Mouse (Mus musculus) left cerebral cortex, adult 8-10 months (tissue): ENCODE measurements around the gene Tmem198b. TPM values are rescaled to one million over a fixed set of nuclear protein-coding genes. Genes with fewer than 3 reads are reported as not detected.
"Not testable (repeated sequence)": the region's sequence is repeated elsewhere in the genome, so short reads cannot be mapped to it uniquely, and the experiment has no call there.

Source experiments
- DNase-seq, 2 experiments: peaks; one replicate each; pipeline ENCODE4 v3.0.0; 2022; ENCODE audit warnings: low spot score in 2 of 2
- total RNA-seq, 4 experiments: library from RNA; stranded (reverse); gene quantifications; 2 replicates each; pipeline ENCODE4 v1.2.4; 2022

The Tmem198b gene
- total RNA-seq = 10 to 100 TPM; 10.5 to 12.0 (median 11.4) TPM

DNA sequence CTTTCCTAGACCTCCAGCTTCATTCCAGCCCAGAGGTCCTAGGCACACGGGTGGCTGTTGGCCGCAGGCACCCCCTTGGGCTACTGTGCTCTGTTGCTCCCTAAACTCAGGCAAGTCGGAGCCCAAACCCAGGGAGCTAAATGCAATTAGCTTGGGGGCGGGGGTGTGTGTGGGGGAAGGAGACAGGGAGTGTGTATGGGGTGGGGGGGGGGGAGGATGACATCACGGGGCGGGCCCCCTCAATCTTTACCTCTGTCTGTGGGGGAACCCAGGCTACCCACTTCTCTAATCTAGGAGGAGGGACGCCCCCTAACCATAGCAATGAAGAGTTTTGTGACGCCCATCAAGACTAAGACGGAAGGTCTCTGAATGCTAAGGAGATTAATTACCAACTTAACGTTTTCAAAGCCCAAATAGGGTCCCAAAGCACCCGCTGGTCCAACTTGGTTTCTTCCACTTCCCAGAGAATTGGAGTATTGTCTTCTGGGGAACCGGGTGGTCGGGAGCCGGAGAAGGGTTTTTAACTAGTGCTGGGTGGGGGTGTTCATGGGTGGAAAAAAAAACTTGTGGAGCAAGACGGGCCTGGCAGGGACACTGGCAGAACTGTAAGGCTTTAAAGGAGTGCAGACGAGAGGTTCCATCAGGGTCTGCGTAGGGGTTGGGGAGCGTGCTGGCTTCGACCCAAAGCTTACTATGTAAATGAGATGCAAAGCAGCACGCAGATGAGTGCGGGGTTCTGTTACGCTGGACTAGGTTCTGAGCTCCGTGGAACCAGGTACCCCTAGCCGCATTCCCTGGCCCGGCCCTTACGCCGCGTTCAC is at the start of gene Tmem198b:
Gene Tmem198b, minus strand, starts transcription at position 100 of the 821 bp plus-strand sequence.
- peak; percentile 68 to 76 for DNase-seq

DNA sequence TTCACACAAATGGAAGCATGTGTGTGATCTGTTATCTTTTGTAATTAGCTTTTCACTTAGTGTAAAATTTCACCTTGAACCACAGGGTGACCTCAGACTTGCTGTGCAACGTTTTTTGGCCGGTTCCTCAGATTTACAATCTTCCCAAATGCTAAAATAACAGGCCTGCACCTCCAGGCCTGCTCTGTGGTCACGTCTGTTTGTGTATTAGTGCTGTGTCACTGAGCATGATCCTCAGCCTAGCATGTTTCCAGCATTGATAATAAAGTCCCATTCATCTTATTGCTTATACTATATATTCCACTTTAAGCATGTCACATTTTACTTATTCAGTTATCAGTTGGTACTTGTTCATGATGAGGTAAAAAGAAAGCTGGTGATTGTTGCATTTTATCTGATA is 46.2 kb upstream of the Tmem198b start:
- DNase-seq = no peak

DNA sequence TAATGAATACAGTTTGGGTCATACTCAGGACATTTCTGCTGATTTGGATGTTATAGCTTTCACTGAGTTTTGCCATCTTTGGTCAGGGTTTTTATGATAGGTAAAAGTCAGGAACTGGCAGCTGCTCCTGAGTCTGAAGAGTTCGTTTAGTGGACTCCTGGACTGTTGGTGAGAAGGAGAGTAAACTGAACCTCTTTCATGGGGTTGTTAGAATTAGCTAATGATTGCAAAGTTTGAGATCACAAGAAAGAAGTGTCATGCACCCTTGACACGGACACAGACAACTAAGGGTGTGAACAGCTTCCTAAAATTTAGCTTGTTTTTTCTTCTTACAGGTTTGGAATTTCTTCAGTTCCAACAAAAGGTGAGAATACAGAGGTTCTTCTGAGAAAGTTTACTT is 44.3 kb upstream of the Tmem198b start:
- no peak for DNase-seq

DNA sequence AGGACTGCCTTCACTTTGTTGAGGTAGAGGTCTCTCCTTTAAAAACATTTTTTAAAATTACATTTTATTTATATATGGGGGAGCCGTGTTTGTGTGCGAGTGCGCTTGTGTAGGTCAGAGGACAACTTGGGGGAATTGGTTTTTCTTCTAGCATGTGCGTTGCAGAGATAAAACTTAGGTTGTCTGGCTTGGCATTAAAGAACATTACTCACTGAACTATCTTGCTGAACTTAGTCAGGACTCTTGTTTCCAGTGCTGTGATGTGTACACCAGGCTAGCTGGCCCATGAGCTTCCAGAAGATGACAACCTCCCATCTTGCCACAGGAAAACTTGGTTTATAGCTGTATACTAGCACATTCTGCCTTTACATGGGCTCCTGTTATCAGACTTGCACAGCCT is 42.5 kb upstream of the Tmem198b start:
- DNase-seq = no peak

DNA sequence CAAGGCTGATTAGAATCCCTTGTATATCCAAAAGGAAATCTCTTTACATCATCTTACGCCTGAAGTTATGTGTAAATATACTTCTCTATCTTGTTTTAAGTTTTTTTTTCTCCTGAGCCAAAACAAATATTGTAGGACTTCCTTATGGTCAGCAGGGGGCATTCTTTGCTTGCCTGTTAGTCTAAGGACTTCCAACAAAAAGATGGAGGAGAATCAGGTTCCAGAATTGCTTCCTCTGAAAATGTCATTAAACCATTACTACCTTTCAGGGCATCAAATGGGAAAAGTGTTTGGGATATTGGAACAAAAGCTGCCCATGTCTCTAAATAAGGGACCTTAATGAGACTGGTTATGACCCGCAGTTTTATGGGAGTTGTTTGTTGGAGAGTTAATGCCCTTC is 41.3 kb upstream of the Tmem198b start:
- DNase-seq = no peak

DNA sequence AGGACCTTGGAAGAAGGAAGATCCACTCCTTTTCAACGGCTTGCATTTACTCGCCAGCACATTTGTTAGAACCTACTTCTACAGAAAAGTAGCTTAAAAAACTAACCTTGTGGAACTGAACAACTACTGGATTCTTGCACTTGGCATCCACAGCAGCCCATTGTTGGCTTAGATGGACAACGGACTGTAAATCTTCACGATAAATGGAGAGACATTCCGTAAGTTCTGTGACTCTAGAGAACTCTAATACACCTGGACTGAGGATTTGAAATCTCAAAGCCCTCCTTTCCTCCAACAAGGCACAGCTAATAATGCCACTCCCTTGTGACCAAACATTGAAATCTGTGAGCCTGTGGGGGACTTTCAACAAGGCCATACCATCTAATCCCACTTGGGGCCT is 39.1 kb upstream of the Tmem198b start:
- no peak for DNase-seq

DNA sequence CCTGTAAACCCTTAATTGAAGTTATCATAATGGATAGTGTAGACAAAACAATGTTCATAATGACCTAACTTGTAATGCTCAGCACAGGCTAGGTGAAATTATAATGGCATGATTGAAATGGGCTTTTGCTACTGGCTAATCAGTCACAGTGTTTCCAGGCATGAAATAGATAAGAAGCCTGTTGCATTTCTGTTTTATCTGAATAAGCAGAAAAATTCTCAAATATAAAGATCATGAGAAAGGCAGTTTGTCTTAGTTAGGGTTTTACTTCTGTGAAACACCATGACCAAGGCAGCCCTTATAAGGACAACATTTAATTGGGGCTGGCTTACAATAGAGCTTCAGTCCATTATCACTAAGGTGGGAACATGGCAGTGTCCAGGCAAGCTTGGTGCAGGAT is 36.4 kb upstream of the Tmem198b start:
- DNase-seq = no peak

DNA sequence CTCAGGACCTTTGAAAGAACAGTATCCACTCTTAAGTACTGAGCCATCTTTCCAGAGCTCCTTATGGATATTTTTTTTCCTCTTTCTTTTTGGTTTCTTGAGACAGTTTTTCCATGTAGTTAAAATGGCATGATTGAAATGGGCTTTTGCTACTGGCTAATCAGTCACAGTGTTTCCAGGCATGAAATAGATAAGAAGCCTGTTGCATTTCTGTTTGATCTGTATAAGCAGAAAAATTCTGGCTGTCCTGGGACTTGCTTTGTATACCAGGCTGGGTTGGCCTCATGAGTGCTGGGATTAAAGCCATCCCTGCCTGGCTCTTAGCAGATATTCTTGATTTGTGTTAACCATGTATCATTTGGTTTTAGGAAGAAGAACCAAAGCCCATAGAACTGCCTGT is 35.3 kb upstream of the Tmem198b start:
- no peak for DNase-seq

DNA sequence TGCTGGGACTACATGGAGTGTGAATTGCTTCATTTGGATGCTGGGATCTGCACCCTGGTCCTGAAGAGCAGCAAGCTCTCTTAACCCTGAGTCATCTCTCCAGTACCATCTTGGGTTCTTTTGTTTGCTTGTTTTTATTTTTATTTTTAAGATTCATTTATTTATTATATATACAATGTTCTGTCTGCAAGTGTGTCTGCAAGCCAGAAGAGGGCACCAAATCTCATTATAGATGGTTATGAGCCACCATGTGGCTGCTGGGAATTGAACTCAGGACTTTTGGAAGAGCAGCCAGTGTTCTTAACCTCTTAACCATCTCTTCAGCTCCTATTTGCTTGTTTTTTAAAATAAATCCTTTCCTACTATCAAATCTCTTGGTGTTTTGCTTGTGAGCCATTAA is 33.2 kb upstream of the Tmem198b start:
- no peak for DNase-seq

DNA sequence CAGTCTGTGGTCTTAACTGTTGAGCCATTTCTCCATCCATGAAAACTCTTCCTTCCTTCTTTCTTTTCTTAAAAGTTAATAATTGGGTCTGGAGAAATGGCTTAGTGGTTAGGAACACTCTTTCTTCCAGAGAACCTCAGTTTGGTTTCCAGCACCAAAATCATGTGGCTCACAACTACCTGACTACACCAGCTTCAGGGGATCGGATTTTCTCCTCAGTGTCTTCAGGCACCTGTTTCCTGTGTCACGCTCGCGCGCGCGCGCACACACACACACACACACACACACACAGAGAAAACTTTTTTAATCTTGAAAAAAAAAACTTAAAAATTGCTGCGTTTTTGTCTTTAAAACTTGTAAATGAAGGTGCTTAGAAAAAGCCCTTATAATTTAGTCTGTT is 19.7 kb upstream of the Tmem198b start:
- DNase-seq = no peak

DNA sequence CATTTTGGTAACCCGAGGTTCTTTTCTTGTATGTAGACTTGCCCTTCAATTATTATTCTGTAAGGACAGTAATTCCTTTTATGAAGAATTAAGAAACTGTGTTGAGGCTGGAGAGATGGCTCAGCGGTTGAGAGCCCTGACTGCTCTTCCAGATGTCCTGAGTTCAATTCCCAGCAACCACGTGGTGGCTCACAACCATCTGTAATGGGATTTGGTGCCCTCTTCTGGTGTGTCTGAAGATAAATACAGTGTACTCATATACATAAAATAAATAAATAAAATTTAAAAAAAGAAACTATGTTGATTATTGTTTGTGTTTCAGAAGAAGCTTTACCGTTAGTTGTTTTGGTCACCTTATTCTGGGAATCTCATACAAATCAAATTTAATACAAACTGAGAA is 18.9 kb upstream of the Tmem198b start:
- DNase-seq = not testable (repeated sequence)

DNA sequence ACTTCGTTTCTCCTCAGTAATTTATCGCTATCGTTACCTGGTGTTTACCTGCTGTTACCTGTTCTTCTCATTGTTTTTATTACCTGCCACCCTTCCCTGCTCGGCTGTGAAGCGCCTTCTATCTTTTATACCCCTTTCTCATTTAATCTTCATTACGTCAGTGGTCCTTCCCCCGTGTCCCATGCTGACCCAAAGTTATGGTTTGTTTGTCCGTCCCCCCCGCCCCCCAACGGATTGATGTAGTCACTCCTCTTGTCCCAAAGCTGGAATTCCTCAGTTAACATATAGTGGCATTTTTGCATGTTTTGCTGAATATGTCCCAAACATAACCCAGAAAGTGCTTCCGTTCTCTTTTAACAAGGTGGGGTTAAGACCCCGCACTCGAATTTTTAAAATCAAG is 18.0 kb upstream of the Tmem198b start:
- no peak for DNase-seq

DNA sequence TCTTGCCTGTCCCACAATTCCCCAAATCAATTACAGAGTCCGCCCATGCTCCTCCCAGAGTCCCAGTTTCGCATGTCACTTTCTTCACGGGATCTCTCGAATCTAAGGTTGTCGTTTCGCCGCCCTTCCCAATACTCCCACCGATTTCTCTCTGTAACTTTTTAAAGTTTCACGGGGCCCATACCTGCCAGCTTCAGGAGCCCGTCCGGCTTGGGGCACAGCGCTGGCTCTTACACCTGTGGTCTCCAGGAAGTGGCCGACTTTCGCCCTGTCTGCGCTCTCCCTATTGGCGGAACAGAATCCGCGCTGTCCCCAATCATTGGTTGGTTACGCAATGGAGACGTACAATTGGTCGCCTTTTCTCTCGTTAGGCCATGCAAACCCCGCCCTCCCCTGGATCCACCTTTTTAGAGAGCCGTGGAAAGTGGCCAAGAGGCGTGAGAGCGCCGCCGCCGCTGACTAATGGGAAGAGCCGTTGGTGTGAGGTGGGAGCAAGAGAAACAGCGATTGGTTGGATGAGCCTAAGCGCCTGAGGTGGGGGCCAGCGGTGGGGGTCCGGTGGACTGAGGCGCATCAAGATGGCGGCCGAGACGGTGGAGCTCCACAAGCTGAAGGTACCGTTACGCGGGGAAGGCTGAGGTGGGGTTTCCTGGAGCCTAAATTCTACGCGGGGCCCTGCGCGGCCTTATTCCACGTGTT is 17.3 kb upstream of the Tmem198b start, which contains the start of gene Ormdl2:
Gene Ormdl2, minus strand, starts transcription at position 288 of the 699 bp plus-strand sequence.
- peak; percentile 97 to 98 for DNase-seq

DNA sequence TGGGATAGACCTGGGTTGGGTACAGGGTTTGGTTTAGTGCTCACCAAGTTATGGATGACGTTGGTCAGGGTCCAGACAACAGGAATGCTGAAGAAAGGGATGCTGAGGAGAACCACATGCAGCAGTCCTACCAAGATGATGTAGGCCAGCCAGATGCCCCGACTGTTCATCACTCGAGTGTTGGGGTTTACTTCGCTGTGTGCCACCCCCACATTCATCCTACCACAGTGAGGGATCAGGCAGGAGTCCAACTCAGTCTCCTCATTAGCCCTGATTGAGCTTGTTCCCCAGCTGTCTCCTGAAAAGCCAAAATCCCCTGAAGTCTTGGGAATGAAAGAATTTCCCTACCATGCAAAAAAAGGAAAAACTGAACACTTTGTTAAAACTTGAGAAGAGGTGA is 16.0 kb upstream of the Tmem198b start:
- DNase-seq = no peak

DNA sequence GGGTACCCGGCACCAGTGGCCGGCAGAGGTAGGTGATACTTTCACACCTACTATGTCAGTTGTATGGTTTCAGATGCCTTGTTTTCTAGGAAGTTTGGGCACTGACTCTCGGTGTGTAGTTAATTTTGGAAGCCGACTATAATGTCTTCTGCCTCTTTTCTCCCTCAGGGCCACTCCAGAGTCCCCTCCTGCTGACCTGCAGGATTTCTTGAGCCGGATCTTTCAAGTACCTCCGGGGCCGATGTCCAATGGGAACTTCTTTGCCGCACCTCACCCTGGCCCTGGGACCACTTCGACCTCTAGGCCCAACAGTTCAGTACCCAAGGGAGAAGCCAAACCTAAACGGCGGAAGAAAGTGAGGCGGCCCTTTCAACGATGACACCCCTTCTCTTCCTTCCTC is 12.9 kb upstream of the Tmem198b start, which contains the start of gene Sarnp:
Gene Sarnp, plus strand, starts transcription at position 301 of the 400 bp plus-strand sequence.
- DNase-seq = no peak

DNA sequence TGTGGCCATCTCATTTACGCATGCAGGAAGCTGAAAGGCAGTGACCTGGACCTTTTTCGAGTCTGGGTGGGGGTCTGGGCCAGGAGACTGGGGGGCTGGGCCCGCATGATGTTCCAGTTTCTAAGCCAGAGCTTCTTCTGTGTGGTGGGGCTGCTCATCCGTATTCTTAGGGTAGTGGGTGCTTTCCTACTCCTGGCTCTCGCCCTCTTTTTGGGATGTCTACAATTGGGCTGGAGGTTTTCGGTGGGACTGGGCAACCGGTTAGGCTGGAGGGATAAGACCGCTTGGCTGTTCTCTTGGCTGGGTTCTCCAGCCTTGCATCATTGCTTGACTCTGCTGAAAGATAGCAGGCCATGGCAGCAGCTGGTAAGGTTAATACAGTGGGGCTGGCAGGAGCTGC is 2.8 kb upstream of the Tmem198b start:
- DNase-seq = no peak

DNA sequence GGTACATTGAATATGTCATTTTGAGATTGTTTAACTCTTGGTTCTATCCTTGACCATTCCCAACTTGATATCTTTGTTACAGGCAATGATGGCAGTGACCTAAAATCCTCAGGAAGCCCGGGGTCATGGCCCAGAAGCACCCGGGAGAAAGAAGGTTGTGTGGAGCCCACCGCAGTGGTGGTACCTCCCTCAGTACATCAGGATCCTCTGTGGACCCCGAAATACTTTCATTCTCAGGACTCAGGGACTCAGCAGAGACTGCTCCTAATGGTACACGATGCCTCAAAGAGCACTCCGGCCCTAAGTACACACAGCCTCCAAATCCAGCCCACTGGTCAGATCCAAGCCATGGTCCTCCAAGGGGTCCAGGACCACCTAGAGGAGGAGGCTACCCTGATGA is 1.9 kb upstream of the Tmem198b start:
- no peak for DNase-seq

DNA sequence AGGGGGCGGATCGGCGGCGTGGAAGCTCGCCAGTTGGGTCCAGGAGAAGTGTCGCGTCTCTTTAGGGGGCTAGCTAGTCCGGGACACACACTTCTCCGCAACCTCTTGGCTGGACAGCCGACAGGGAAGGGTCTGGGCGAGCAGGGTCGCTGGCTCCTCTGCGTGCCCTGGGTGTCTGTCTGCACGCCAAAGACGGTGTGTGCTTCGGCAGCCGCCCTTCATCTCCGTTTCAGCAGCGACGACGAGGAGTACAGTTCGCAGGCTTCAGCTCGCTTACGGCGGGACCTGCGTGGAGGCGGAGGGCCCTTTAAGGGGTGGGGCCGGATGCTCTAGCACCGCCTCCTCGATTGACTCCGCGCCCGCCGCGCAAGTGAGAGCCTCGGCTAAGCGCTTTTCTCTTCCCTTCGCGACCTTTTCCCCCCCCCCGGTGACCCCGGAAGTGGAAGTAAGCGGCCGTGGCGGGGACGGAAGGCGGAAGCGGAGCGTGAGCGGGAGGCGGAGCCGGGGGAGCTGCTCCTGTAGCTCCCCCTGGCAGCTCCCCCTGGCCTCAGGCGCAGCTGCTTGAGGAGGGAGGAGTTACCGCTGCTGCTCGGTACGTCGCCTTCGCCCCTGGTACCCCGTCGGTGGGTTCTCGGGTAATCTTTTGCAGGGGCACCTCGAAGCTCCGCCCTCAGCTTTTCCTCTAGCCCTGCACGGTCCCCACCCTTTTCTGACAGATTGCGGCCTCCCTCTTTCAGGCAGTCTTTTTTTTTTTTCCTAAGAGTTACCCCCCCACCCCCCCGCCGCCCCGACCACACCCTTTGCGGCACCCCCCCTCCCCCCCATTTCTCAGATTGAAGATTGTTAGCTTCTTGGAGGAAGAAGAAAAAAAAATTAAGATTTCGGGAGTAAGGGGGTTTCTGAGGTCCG is 1.2 kb upstream of the Tmem198b start:
- peak in 1 of 2 experiments; percentile 94 for DNase-seq

DNA sequence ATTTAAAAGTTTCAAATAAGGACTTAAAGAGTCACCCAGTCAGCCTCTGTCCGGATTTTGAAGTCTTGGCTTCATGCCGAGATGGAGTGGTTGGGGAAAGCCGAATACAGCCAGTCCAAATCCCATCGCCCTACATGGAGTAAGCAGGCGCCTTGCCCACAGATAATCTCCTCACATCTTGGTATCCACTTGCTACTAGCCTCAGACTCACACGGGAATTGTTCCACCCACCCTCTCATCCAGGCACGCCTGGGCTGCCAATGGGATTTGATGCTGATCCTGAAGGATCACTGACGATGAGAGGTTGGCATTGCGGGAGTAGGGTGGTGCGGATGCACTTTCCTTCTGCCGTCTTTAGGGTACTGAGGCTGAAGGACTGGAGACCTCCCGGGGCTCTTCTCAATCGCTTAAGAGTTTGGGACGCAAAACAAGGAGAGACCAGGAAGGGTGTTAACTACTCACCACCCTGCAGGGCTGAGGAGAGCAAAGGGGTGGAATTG is 349 bp downstream of the Tmem198b start, which contains the start of gene Dnajc14:
Gene Dnajc14, plus strand, starts transcription at position 292 of the 500 bp plus-strand sequence.
- peak; percentile 65 to 76 for DNase-seq

DNA sequence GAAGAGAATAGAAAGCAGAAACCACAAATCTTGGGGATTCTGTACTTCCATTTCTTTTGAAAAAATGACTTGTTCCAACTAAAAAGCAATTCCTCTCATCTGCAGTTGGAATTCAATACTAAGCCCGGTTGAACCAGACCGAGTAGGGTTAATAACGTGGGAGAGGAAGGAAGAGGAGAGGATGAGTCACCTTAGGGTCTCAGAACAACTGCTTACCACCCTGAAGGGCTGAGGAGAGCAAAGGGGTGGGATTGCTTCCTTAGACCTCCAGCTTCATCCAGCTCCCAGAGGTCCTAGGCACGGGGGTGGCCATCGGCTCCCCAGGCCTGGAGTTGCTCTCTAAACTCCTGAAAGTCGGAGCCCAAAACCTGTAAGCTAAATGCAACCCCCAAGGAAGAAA is 809 bp downstream of the Tmem198b start:
- DNase-seq = no peak

DNA sequence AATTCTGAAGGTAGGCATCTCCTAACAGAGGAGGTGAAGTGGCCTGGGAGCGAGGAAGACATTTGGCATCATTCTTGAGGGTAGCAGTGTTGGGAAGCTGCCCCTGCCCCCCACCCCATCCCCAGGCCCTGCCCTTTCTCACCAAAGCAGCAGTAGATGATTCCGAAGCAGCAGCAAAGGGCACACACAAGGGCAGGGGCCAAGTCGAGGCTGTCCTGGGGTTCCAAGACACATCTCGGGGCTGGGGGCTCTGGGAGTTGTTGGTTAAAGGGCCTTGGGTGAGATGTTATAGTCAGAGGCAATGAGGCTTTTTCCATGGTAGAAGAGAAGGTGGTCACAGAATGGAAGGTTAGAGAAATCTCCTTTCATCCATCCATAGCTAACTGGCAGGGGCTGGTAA is 1.2 kb downstream of the Tmem198b start:
- DNase-seq = no peak
